Mouse (Mus musculus) kidney, embryonic 15.5 days (tissue): ENCODE results near the gene 4930447F04Rik. TPM values are rescaled to one million over a fixed set of nuclear protein-coding genes. Genes with fewer than 3 reads are reported as not detected.

Experiments
- ATAC-seq: fragments of 200-750 bp; cut with Nextera tagmentation; replicated peaks from 2 replicates; pipeline ENCODE4 v1.8.0; 2017; ENCODE audit warnings: moderate TSS enrichment; ENCODE audit not compliant: low FRiP score
- H3K27ac ChIP-seq: fragments of 300-500 bp; sonication (generic); 2 replicates; pipeline ENCODE4 v1.5.1; 2015; ENCODE audit warnings: mild to moderate bottlenecking, inconsistent platforms
- H3K27me3 ChIP-seq: fragments of 300-500 bp; sonication (generic); 2 replicates; pipeline ENCODE4 v1.6.1; 2015; ENCODE audit warnings: inconsistent platforms
- H3K36me3 ChIP-seq: fragments of 300-500 bp; sonication (generic); 2 replicates; pipeline ENCODE4 v1.6.1; 2015; ENCODE audit warnings: inconsistent platforms
- H3K4me1 ChIP-seq: fragments of 300-500 bp; sonication (generic); 2 replicates; pipeline ENCODE4 v1.6.1; 2015; ENCODE audit warnings: inconsistent platforms
- H3K4me2 ChIP-seq: fragments of 300-500 bp; sonication (generic); 2 replicates; pipeline ENCODE4 v1.6.1; 2015; ENCODE audit warnings: moderate library complexity, mild to moderate bottlenecking, inconsistent platforms
- H3K4me3 ChIP-seq: fragments of 300-500 bp; sonication (generic); replicated peaks from 2 replicates; pipeline ENCODE4 v1.5.1; 2015; ENCODE audit warnings: mild to moderate bottlenecking, inconsistent platforms
- H3K9ac ChIP-seq: fragments of 300-500 bp; sonication (generic); 2 replicates; pipeline ENCODE4 v1.6.1; 2015; ENCODE audit warnings: mild to moderate bottlenecking, inconsistent platforms
- H3K9me3 ChIP-seq: fragments of 300-500 bp; sonication (generic); replicated peaks from 2 replicates; pipeline ENCODE4 v1.6.1; 2016; ENCODE audit warnings: inconsistent platforms
- WGBS: fragments of 180-500 bp; shearing (Covaris S2); methylation state at CpG from one replicate; pipeline ENCODE4 v1.1.7; 2015; ENCODE audit warnings: mixed read lengths; 5-methylcytosine and 5-hydroxymethylcytosine counted together
- polyA plus RNA-seq: library from polyadenylated mRNA; unstranded; fragments of >200 nt; fragmentation: Nextera tagmentation; extraction: Ambion mirVana; gene quantifications from 2 replicates; pipeline ENCODE4 v1.2.1, GENCODE M21; 2015

Gene 4930447F04Rik
- not detected in 2 replicates for polyA plus RNA-seq

GRCm38 (mm10) chrX:66304124-66304523 is at the start of gene 4930447F04Rik:
4930447F04Rik (minus strand) TSS chrX:66304224.
- WGBS = 76% methylated on average over 1 of the region's 1 CpGs
- Histone ChIP-seq H3K4me2 (no peak within 1 kb of the TSS), H3K36me3 (no peaks in the 10 kb centered on the region), H3K4me3 (no peak within 1 kb of the TSS), H3K27me3 (no peaks in the 10 kb centered on the region), H3K27ac (no peak within 1 kb of the TSS), H3K4me1 (no peaks in the 10 kb centered on the region), H3K9me3 (no peaks in the 10 kb centered on the region), H3K9ac (no peak within 1 kb of the TSS)
- no peak for ATAC-seq
